Mouse (Mus musculus): ENCODE data around the gene Slc3a2.

The Slc3a2 gene

GRCm38 (mm10) chr19:8711506-8711905 lies 11.7 kb downstream of the Slc3a2 start:
- ATAC-seq (ENCODE audit: low TSS enrichment): no peak

DNA sequence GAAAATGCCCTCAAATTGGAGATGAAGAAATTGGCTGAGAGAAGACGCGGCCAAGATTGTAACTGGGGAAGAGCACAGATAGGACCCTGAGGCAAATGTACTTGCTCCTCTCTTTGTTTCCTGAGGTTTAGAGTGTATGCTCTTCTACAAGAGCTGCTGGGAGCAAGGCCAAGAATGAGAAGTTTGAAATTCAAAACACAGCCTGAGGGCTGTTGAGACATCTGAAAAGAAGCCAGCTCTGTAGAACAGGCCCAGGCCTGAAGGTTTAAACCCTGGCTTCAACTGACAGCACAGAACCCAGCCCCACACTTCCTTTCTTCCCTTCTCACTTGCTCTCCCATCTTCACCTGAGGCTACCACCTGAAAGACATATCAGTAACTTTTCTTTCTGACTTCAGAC lies 13.1 kb downstream of the Slc3a2 start:
- ATAC-seq (ENCODE audit: low TSS enrichment): no peak

GRCm38 (mm10) chr19:8708954-8709353 lies 14.2 kb downstream of the Slc3a2 start:
- no peak for ATAC-seq (ENCODE audit: low TSS enrichment)

DNA sequence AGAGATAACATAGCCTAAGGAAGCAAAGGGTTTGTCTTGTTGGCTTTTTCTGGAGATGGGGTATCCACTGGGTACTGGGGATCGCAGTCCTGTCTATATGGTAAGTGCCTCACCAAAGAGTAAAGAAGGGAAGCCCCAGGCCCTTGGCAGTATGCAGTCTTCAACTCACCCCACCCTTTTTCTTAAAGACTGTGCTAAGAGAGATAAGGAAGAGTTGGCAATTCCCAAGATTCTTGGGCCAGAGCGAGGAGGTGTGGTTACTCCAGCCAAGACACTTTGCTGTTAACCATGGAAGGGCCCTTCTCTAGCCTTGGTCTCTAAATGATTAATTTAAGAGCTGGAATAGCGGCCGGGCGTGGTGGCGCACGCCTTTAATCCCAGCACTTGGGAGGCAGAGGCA lies 16.2 kb downstream of the Slc3a2 start:
- no peak for ATAC-seq (ENCODE audit: low TSS enrichment)

DNA sequence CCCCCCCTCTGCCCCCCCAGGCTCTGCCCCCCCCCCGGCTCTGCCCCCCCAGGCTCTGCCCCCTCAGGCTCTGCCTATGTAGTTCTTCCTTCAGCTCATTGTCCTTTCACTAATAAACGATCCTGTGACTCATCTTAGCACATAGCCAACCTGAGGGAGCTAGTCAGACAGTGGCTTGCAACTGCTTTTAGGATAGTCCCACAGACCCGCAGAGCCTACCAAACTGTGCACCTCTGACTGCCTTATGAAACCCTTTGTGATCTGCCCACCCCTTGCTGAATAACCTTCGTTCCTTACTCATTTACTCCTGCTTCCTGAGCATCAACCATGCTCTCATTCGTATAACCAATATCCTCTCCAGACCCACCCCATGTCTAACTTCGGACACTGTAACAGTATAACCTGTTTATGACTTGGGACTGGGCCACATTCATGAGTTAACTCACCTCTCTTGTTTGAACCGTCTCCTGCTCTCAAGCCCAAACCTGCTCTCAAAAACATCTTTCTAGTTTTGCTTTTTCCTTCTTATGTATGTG lies 17.0 kb downstream of the Slc3a2 start:
- no peak for ATAC-seq (ENCODE audit: low TSS enrichment)

DNA sequence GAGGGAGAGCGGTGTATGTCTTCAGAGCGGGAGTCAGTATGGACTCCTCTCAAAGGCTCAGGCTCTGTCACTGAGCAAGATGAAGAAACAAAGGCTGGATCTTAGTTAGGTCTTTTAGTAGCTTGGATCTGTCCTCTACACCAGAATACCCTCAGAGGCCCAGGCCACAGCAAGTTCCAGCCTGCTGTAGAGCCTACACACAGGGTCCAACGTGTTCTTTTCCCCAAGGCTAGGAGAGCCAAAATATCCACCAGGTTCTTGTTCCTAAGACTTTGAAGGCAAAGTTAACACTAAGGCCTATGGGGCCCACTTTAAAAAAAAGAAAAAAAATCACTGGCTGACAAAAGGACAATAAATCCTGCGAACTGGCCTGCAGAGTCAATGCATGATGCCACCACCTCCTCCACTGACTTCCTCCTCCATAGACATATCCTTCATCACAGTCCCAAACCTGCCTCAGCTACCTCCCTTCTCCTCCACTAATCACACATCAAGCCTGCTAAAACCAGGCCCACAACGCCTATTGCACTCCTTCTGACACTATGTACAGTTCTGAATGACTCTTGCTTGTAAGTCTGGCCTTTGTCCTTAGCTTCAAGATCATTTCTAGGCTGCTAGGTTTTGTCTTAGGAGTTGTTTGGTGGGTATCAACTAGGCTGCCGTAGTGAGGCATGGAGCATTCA lies 18.0 kb downstream of the Slc3a2 start:
- no peak for ATAC-seq (ENCODE audit: low TSS enrichment)

DNA sequence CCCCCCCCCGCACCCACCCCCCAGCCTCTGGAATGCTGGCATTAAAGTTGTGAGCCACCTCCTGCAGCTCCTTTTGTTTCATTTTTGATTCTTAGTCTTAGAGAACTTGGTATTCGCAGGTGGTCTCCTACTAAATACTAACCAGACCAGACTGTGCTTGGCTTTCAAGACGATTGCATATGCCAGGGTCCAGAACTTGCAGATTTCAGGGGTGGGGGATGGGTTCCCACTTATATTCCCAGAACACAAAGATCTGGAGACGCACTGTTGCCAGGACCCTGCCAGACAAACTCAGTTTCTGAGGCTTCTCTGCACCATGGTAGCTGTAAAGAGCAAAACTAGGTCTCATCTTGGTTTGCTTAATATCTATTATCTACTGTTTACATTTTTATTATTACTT lies 19.6 kb downstream of the Slc3a2 start:
- no peak for ATAC-seq (ENCODE audit: low TSS enrichment)

DNA sequence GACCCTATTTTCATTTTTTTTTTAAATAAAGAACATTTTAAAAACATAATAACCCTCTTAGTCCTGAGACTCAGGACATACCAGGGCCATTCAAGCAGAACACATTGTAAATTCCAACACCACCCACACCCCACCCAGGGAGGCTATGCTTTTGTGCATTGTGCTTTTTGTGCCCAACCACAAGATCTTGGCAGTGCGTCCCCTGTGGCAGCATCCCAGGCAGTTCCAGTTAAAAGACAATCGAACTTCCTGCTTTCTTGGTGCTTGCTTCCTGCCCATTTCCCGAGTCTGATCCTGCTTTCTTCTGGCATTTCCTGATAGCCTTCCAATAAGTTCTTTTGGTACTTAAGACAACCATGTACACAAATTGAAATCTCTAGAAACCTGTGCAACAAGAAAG lies 20.7 kb downstream of the Slc3a2 start:
- no peak for ATAC-seq (ENCODE audit: low TSS enrichment)

DNA sequence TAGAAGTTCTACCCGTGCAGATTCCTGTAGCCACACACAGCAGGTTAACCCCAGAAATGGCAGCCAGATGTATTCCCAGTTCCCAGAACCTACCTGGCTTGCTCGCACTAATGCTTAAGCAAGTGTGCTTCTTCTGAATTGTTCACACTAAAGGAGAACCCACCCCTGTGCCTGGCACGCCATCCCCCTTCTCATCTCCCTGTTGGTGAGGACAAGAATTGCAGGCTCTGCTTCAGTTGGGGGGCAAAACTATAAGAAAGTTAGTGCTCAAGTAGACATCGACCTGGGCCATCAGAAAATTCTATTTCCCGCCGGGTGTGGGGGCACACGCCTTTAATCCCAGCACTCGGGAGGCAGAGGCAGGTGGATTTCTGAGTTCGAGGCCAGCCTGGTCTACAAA lies 23.5 kb downstream of the Slc3a2 start:
- ATAC-seq (ENCODE audit: low TSS enrichment): no peak

- no peak for ATAC-seq (ENCODE audit: low TSS enrichment)
These were observed 27.8 kb downstream of the Slc3a2 start for GRCm38 (mm10) chr19:8695330-8695729.

- ATAC-seq (ENCODE audit: low TSS enrichment): no peak
These were observed 30.4 kb downstream of the Slc3a2 start for GRCm38 (mm10) chr19:8692740-8693139.

DNA sequence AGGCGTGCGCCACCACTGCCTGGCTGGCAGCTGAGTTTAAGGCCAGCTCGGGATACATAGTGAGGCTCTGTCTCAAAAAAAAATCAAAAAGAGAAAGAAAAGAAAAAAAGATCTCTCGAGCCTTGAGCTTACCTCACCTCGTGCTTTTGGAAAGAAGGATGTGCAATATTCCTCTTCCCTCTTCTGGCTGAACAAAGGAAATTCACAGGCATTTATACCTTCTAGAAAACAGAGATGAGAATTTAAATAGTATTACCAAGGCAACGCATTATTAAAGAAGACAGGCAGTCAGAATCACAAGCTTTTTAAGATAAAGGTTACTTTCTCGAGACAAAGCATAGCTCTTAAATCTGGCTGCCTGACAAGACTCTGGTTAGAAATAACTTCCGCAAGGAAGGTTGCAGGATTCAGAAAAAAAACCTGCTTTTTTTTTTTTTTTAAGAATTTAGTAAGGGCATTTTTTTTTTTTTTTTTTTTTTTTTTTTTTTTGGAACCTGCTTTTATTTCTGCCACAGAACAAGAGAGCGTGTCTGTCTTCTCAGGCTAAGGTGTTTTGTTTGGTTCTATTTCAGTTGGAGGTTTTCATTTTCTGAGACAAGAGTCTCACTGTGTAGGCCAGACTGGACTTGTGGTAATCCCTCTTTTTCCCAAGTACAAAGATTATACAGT lies 31.2 kb downstream of the Slc3a2 start:
- ATAC-seq (ENCODE audit: low TSS enrichment): peak; percentile 64

DNA sequence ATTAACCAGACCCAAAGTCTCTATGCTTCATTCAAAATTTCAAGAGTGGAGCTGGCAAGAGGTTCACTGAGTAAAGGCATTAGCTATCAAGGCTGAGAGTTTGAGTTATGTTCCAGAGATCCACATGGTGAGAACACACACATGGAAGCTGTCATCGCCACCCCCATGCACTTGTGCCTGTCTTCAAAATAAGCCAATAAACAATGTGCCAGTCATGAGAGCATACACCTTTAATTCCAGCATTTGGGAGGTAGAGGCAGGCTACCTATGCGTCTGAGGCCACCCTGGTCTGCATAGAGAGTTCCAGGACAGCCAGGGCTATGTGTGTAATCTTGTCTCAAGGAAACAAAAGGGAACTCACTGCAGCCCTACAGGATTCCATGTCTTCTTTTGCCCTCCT lies 39.5 kb downstream of the Slc3a2 start:
- ATAC-seq (ENCODE audit: low TSS enrichment): 0 out of 2 replicates have a peak, but pooled peaks have one; percentile 20

GRCm38 (mm10) chr19:8682996-8683395 lies 40.2 kb downstream of the Slc3a2 start:
- peak; percentile 71 for ATAC-seq (ENCODE audit: low TSS enrichment)

GRCm38 (mm10) chr19:8681633-8682362 lies 41.4 kb downstream of the Slc3a2 start:
- no peak for ATAC-seq (ENCODE audit: low TSS enrichment)

GRCm38 (mm10) chr19:8679031-8679779 lies 44.0 kb downstream of the Slc3a2 start:
- ATAC-seq (ENCODE audit: low TSS enrichment): no peak

GRCm38 (mm10) chr19:8673336-8674063 lies 49.7 kb downstream of the Slc3a2 start:
- ATAC-seq (ENCODE audit: low TSS enrichment): no peak

GRCm38 (mm10) chr19:8672859-8673258 lies 50.3 kb downstream of the Slc3a2 start:
- no peak for ATAC-seq (ENCODE audit: low TSS enrichment)

DNA sequence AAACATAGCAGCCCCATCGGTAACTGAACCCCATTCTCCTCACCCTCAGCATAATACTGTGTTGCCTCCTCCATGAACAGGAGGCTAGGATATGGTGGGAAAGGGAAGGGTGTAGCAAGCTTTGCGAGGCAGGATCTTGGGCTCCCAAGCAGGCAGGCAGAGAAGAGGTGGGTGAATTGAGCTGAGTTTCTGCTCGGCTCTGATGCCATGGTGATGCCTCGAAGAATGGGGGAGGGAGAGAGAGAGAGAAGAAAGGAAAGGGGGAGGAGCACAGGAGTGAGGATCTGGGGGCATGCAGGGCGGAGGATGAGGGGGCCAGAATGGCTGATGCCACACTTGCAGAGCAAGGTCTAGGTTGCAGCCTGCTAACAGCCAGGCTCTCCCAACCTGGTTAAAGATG lies 57.4 kb downstream of the Slc3a2 start:
- peak; percentile 41 for ATAC-seq (ENCODE audit: low TSS enrichment)

- no peak for ATAC-seq (ENCODE audit: low TSS enrichment)
These were observed 58.3 kb downstream of the Slc3a2 start for GRCm38 (mm10) chr19:8664859-8665258.

GRCm38 (mm10) chr19:8663911-8664421 lies 59.2 kb downstream of the Slc3a2 start:
- peak; percentile 32 for ATAC-seq (ENCODE audit: low TSS enrichment)

Data from frontal cortex, adult (tissue).